Mouse (Mus musculus) kidney, adult 2 months (tissue): ENCODE measurements at regions not wholly inside any gene's neighbourhood (a gene's known extent, or its start where the extent isn't known, plus 50 kb on each side); places are given as distances from the start of the nearest gene placed in this dataset.

Experiments used
- CTCF ChIP-seq: fragments of 200-500 bp; conservative IDR thresholded peaks from 2 replicates; pipeline ENCODE4 v1.5.1; 2011; ENCODE audit warnings: low read depth, mild to moderate bottlenecking, control low read depth, low read length, moderate library complexity, mixed read lengths; ENCODE audit not compliant: insufficient read depth, insufficient read length
- POLR2A ChIP-seq: fragments of 200-500 bp; IDR thresholded peaks from one replicate; pipeline ENCODE4 v1.6.1; 2011; ENCODE audit warnings: low read depth, low read length, control low read depth

DNA sequence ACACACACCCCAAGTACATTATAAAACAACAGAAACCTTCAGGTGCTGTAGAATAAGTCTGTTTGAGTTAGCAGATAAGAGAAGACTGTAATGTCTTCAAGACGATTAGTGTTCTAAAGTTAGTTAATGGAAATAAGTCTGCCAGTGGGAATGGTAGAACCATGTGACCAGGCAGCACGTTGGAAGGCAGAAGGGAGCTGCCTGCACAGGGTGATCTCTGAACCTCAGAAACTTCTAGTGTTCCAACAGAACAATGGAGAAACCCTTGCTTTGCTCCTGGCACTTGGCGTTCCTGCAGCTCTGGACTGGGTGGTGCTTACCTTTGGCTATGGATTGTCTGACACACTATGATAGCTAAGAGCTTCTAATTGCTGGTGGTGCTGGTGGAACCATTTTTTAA lies 82.0 kb upstream of the Map3k1 start:
- TF ChIP-seq POLR2A (no peak), CTCF (no peak)
